Mouse (Mus musculus) brown adipose tissue, adult 24 weeks (tissue): ENCODE measurements around the gene Plekhm2. TPM values are rescaled to one million over a fixed set of nuclear protein-coding genes. Genes with fewer than 3 reads are reported as not detected.
A peak's percentile ranks its signal among the peaks of the same experiment; 100 is the strongest.

ENCODE experiments used
- H3K27ac ChIP-seq: fragments of 200-500 bp; replicated peaks from 2 replicates; pipeline ENCODE4 v1.5.1; 2012; ENCODE audit warnings: low read depth, mild to moderate bottlenecking, low read length
- H3K4me1 ChIP-seq: fragments of 200-500 bp; 2 replicates; pipeline ENCODE4 v1.6.1; 2012; ENCODE audit warnings: low read length, mixed read lengths; ENCODE audit not compliant: control insufficient read depth, insufficient read depth, insufficient read length
- H3K4me3 ChIP-seq: fragments of 200-500 bp; 2 replicates; pipeline ENCODE4 v1.5.1; 2012; ENCODE audit warnings: low read depth, mild to moderate bottlenecking, low read length, moderate library complexity; ENCODE audit not compliant: insufficient read depth
- polyA plus RNA-seq: library from polyadenylated mRNA; stranded (reverse); fragments of >200 nt; gene quantifications from 2 replicates; pipeline ENCODE4 v1.2.4, GENCODE M21; 2012; ENCODE audit not compliant: missing spikeins, insufficient read depth, insufficient read length

Plekhm2 gene
- polyA plus RNA-seq, 1 experiment = 12.9 TPM

GRCm38 (mm10) chr4:141628661-141629060 lies 36.0 kb downstream of the Plekhm2 start:
- Histone ChIP-seq H3K27ac (no peak overlapping the region), H3K4me1 (peaks cover 3% of the 10 kb centered on the region; the same call in 1 of the 2 replicates), H3K4me3 (no peak overlapping the region)

DNA sequence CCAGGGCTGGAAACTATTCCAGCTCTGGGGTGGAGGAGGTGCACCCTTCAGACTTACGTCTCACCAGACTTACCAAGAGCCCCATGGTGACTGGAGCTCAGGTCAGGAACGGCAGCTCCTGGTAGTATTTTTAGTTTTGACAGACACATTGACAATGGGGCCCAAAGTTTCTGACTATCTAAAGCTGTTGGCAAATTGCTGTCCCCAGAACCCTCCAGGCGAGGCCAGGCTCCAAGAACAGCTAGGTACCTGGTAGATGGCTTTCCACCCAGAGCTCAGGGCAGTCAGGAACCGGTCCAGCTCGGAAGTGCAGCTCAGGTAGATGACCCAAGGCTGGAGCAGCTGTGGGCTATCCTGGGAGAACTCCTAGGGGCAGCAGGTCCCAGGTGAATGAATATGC lies 37.2 kb downstream of the Plekhm2 start:
- H3K27ac ChIP-seq = no peak overlapping the region
- no peak overlapping the region for H3K4me3 ChIP-seq
- H3K4me1 ChIP-seq = peaks cover 11% of the 10 kb centered on the region

DNA sequence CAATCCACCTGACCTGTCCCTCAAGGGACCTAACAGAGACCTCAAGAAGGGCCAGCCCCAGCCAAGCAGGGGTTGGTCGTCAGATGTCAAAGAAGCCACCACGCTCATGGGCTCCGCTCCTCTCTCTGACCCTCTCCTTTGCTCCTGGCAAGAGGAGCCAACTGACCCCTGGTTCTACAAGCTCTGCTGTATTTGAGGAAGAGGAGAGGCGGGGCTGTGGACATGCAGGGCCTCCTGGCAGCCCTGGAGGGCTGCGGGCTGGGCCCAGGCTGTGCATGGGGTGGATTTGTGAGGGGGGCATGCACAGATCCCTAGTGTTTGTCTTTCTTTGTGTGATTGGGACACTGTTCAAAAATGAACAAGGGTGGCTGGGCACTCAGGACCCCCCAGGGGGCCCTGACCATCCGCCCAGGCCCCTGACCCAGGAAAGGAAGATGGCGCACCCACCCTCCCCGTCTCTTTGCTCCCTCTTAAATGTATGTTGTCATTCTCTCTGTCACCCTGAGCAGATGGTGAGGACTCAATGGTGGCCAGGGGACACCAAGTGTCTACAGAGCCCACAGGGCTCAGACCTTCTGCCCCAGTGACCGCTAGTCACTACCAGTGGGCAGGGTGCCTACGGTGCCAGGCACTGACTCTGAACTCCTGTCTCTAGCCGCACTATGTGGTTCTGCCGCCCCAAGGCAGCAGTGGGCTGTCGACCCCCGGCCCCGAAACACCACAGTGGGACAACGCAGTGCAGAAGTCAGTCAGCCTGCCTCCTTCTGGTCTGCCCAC lies 38.7 kb downstream of the Plekhm2 start:
- Histone ChIP-seq H3K27ac (no peak overlapping the region), H3K4me3 (no peak overlapping the region), H3K4me1 (peaks cover 18% of the 10 kb centered on the region)

GRCm38 (mm10) chr4:141624983-141625773 lies 39.5 kb downstream of the Plekhm2 start:
- H3K4me1 ChIP-seq = peaks cover 18% of the 10 kb centered on the region
- H3K4me3 ChIP-seq = no peak overlapping the region
- H3K27ac ChIP-seq = no peak overlapping the region

DNA sequence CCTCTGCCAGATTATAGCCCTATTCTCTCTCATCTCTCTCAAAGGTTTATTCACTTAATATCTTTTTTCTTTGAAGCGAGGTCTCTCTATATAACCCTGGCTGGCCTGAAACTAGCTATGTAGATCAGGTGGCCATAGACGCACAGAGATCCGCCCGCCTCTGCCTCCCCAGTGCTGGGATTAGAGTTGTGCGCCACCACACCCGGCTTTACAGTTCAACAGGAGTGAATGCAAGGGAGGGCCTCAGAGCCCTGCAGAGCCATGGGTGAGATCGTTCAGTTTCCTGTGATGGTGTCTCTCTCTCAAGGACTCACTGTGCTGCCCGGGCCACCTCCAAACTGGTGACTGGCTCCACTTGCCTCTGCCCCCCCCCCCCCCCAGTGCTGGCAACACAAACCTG lies 40.6 kb downstream of the Plekhm2 start:
- H3K27ac ChIP-seq = peak overlapping the region; percentile 47; the same call in 1 of the 2 replicates
- no peak overlapping the region for H3K4me3 ChIP-seq
- H3K4me1 ChIP-seq = peaks cover 22% of the 10 kb centered on the region

GRCm38 (mm10) chr4:141623666-141624065 lies 41.0 kb downstream of the Plekhm2 start, which contains the start of gene Slc25a34:
Slc25a34 (minus strand) TSS chr4:141623821.
- peak within 1 kb of the TSS; percentile 50 for H3K4me3 ChIP-seq
- peaks cover 26% of the 10 kb centered on the region for H3K4me1 ChIP-seq
- H3K27ac ChIP-seq = peak within 1 kb of the TSS; percentile 86

GRCm38 (mm10) chr4:141623037-141623436 lies 41.7 kb downstream of the Plekhm2 start:
- H3K4me1 ChIP-seq = peaks cover 27% of the 10 kb centered on the region
- peak overlapping the region; percentile 86 for H3K27ac ChIP-seq
- H3K4me3 ChIP-seq = peak overlapping the region; percentile 50

DNA sequence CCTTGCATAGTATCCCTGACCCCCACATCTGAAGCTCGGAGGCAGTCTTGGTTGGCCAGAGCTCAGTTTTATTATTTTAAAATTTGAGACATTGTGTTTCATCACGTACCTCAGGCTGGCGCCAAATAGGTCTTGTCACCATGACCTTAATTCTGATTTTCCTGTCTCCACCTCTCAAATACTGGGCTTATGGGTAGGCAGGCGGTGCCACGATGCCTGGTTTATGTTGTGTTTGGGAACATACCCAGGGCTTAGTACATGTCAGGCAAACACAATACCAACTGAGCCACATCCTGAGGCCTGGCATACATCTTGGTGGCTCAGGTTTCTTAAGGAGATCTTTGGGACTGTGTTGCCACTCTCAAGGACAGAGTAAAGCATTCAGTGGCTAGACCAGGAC lies 42.1 kb downstream of the Plekhm2 start:
- peaks cover 30% of the 10 kb centered on the region for H3K4me1 ChIP-seq
- H3K27ac ChIP-seq = peak overlapping the region; percentile 86
- peak overlapping the region; percentile 50 for H3K4me3 ChIP-seq

GRCm38 (mm10) chr4:141622091-141622490 lies 42.6 kb downstream of the Plekhm2 start:
- peak overlapping the region; percentile 27; the same call in 1 of the 2 replicates for H3K27ac ChIP-seq
- peaks cover 30% of the 10 kb centered on the region for H3K4me1 ChIP-seq
- peak overlapping the region; percentile 35 for H3K4me3 ChIP-seq

DNA sequence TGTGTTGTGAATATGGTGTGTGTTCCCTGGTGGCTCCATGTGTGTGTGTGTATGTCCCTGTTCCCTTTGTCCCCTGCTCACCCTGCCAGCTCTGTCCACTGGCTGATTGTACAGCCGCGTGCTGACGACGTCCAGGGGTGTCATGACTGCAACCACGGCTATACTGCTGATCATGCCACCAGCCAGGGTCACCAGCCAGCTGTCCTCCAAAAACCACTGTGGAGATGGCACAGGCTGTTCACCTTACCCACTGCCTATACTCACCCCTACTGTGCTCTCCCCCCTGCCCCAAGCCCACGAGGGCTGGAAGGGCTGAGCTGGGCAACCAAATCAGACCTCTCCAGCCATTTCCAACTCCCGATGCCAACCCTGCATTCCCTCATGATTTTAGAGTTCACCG lies 43.4 kb downstream of the Plekhm2 start:
- no peak overlapping the region for H3K4me3 ChIP-seq
- peaks cover 30% of the 10 kb centered on the region for H3K4me1 ChIP-seq
- H3K27ac ChIP-seq = peak overlapping the region; percentile 24

- no peak overlapping the region for H3K27ac ChIP-seq
- no peak overlapping the region for H3K4me3 ChIP-seq
- H3K4me1 ChIP-seq = peaks cover 30% of the 10 kb centered on the region
Measured at GRCm38 (mm10) chr4:141619299-141619883, 45.3 kb downstream of the Plekhm2 start.

GRCm38 (mm10) chr4:141618565-141619243 lies 46.0 kb downstream of the Plekhm2 start, which contains the start of gene Tmem82:
Tmem82 (minus strand) TSS chr4:141618633.
- Histone ChIP-seq H3K4me3 (peak within 1 kb of the TSS; percentile 21), H3K27ac (peak within 1 kb of the TSS; percentile 42; the same call in 1 of the 2 replicates), H3K4me1 (peaks cover 27% of the 10 kb centered on the region)

- peaks cover 21% of the 10 kb centered on the region for H3K4me1 ChIP-seq
- no peak overlapping the region for H3K27ac ChIP-seq
- H3K4me3 ChIP-seq = peak overlapping the region; percentile 21
Measured at GRCm38 (mm10) chr4:141617863-141618564, 46.7 kb downstream of the Plekhm2 start.

GRCm38 (mm10) chr4:141617299-141617698 lies 47.4 kb downstream of the Plekhm2 start:
- Histone ChIP-seq H3K4me1 (peaks cover 19% of the 10 kb centered on the region), H3K27ac (no peak overlapping the region), H3K4me3 (0 out of 2 replicates have a peak overlapping the region, but pooled peaks have one; percentile 21)
